Mouse (Mus musculus): ENCODE data around the gene Pknox1.

DNA sequence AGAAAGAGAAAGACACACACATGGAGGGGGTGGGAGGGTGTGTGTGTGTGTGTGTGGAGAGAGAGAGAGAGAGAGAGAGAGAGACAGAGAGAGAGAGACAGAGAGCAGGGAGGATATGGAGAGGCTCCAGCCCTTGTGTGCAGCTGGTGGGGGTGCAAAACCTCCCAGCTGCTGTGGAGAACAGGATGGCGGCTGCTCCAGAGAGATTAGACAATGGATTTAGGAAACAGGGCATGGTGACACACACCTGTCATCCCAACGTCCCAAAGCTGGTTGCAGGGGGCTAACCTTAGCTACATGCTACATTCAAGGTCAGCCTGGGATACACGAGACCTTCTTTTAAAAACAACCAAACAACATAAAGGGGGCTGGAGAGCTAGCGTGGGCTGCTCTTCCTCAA, 8.3 kb upstream of the Pknox1 start:
- TF ChIP-seq CTCF (IDR thresholded peaks at IDR 0.05; ENCODE audit: borderline replicate concordance, control insufficient read depth, extremely low read depth, insufficient read depth, low read length, poor library complexity): no peak
- no peak for TF ChIP-seq POLR2A (IDR thresholded peaks at IDR 0.05; ENCODE audit: control insufficient read depth, extremely low read depth, insufficient read depth, low read length, poor library complexity)

Measured in thymus, adult 2 months (tissue).